Mouse (Mus musculus) neutrophil, adult 59 days (primary cell): ENCODE results near the gene Ntn4. TPM values are rescaled to one million over a fixed set of nuclear protein-coding genes. Genes with fewer than 3 reads are reported as not detected.

Experiments used
- total RNA-seq, 2 experiments: library from RNA; stranded (reverse); gene quantifications; 1 replicate in 1 of 2; 2 replicates in 1 of 2; pipeline ENCODE4 v1.2.4; 2023

Ntn4 gene
- total RNA-seq: under 1 TPM; 0.13 to 0.49 TPM

DNA sequence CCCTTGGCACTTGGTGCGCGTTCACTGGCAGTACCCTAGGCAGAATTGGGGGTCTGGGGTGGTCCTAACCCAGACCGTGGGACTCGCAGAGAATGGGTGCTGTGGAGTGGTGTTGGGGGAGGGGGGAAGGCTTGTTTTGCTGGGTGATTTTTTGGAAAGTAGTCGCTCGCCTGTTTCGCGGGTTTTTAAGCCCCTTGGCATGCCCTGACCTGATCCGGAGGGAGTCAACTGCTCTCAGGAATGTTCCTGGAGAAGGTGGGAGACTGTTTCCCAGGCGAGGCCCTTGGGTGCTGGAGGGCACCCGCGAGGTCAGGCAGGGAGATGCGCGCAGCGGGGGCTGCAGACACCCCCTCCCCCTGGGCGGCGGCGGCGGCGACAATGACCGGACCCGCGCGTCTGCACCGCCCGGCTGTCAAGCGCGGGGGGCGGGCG is at the start of gene Ntn4:
TSS of gene Ntn4 (plus strand) at position 161 of the 432 bp plus-strand sequence.

Other genes with a start within 250 kb of the Ntn4 start
- gene Lta4h, start 187.3 kb upstream of the Ntn4 start, total RNA-seq: 100 to 1,000 TPM; 417 to 499 TPM
- gene Hal, start 151.9 kb upstream of the Ntn4 start, total RNA-seq: 1 to 10 TPM; 7.3 to 9.4 TPM
- gene Amdhd1, start 100.6 kb upstream of the Ntn4 start, total RNA-seq: not detected
- gene Ccdc38, start 100.0 kb upstream of the Ntn4 start, total RNA-seq: not detected
- gene Snrpf, start 51.0 kb upstream of the Ntn4 start, total RNA-seq: 10 to 100 TPM; 12.1 to 13.7 TPM
- gene Usp44, start 190.9 kb downstream of the Ntn4 start, total RNA-seq: under 1 TPM in 1 of 2 experiments, not detected in 1; 0.18 TPM